Mouse (Mus musculus) heart, postnatal 0 days (tissue): ENCODE results near the gene S100a16. TPM values are rescaled to one million over a fixed set of nuclear protein-coding genes. Genes with fewer than 3 reads are reported as not detected.

ENCODE experiments used
- ATAC-seq: fragments of 200-750 bp; cut with Nextera tagmentation; 2 replicates; pipeline ENCODE4 v1.8.0; 2017; ENCODE audit warnings: low read depth, moderate number of reproducible peaks, moderate library complexity; ENCODE audit not compliant: insufficient read depth
- DNase-seq: peaks from one replicate; pipeline ENCODE4 v3.0.0-alpha.2; 2016; ENCODE audit warnings: low spot score
- H3K27ac ChIP-seq: fragments of 300-500 bp; sonication (generic); 2 replicates; pipeline ENCODE4 v1.5.1; 2014; ENCODE audit warnings: low read depth, mild to moderate bottlenecking
- H3K27me3 ChIP-seq: fragments of 300-500 bp; sonication (generic); 2 replicates; pipeline ENCODE4 v1.6.1; 2014; ENCODE audit warnings: low read length, mixed read lengths; ENCODE audit not compliant: control insufficient read depth, insufficient read depth
- H3K36me3 ChIP-seq: fragments of 300-500 bp; sonication (generic); replicated peaks from 2 replicates; pipeline ENCODE4 v1.6.1; 2014; ENCODE audit warnings: low read length, mixed read lengths; ENCODE audit not compliant: control insufficient read depth, insufficient read depth
- H3K4me1 ChIP-seq: fragments of 300-500 bp; sonication (generic); 2 replicates; pipeline ENCODE4 v1.6.1; 2014; ENCODE audit warnings: antibody characterized with exemption; ENCODE audit not compliant: control insufficient read depth, insufficient read depth
- H3K4me2 ChIP-seq: fragments of 300-500 bp; sonication (generic); 2 replicates; pipeline ENCODE4 v1.6.1; 2014; ENCODE audit warnings: low read depth, mild to moderate bottlenecking, low read length, moderate library complexity
- H3K4me3 ChIP-seq: fragments of 300-500 bp; sonication (generic); 2 replicates; pipeline ENCODE4 v1.5.1; 2014; ENCODE audit warnings: low read depth, low read length
- H3K9ac ChIP-seq: fragments of 300-500 bp; sonication (generic); replicated peaks from 2 replicates; pipeline ENCODE4 v1.6.1; 2014; ENCODE audit warnings: low read depth, low read length, mixed read lengths
- H3K9me3 ChIP-seq: fragments of 300-500 bp; sonication (generic); replicated peaks from 2 replicates; pipeline ENCODE4 v1.6.1; 2016; ENCODE audit warnings: low read length; ENCODE audit not compliant: control insufficient read depth
- CTCF ChIP-seq: IDR thresholded peaks from 2 replicates; pipeline ENCODE4 v1.5.1; 2016; ENCODE audit warnings: antibody characterized with exemption, control low read depth, low read depth
- EP300 ChIP-seq: IDR thresholded peaks from 2 replicates; pipeline ENCODE4 v1.6.1; 2016; ENCODE audit warnings: antibody characterized with exemption, low read depth
- WGBS: fragments of 180-500 bp; shearing (Covaris S2); extraction: QIAGEN DNeasy Blood & Tissue Kit; methylation state at CpG from one replicate; pipeline ENCODE4 v1.1.7; 2014; 5-methylcytosine and 5-hydroxymethylcytosine counted together
- polyA plus RNA-seq: library from polyadenylated mRNA; unstranded; fragments of >200 nt; fragmentation: Nextera tagmentation; extraction: Ambion mirVana; gene quantifications from 2 replicates; pipeline ENCODE4 v1.2.1, GENCODE M21; 2015
- total RNA-seq: library from RNA; depleted of rRNA; stranded (reverse); fragments of >200 nt; gene quantifications from 2 replicates; pipeline ENCODE4 v1.2.3, GENCODE M21; 2014; ENCODE audit warnings: low replicate concordance

S100a16 gene
- total and polyA plus RNA-seq, 2 experiments from 2014 or later = 89.8 to 131 TPM

DNA sequence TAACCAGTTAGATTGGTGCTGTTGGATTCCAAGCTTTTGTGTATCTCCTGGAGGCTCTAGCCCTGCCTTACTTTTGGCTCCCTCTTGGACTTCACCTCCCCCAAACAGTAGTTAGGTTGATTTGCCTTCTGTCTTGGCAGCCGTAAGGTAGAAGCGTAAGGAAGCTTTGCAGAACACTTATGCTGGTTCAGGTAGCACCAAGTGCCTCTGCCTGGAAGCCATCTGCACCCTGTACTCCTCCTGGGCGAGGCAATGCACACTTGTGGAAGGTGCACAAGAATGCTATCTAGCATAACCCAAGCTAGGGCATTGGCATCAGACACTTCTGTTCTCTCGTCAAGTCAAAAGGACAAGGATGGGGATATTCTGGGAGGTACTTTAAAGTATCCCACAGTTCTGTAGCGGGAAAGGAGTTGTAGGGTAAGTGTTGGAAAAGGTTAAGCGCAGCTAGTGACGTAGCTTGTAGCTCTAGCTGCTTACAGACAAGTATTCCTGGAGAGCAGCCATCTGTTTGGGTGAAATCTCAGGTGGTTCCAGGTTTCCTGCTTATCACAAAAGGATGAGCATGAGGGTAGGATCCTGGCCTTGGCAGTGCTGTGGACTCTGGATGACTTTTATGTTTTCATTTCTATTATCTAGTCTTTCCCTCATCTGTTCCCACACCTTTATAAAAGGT lies 41.1 kb upstream of the S100a16 start:
- no peak overlapping the region for H3K27ac ChIP-seq
- no peak overlapping the region for H3K4me2 ChIP-seq
- peaks cover 51% of the 10 kb centered on the region for H3K36me3 ChIP-seq
- 80% methylated on average over 7 of the region's 7 CpGs for WGBS
- H3K27me3 ChIP-seq = no peaks in the 10 kb centered on the region
- ATAC-seq (no peak), DNase-seq (no peak)
- no peak overlapping the region for H3K9ac ChIP-seq
- no peak overlapping the region for H3K4me3 ChIP-seq
- TF ChIP-seq CTCF = no peak
- no peak for TF ChIP-seq EP300
- no peaks in the 10 kb centered on the region for H3K4me1 ChIP-seq
- no peaks in the 10 kb centered on the region for H3K9me3 ChIP-seq

GRCm38 (mm10) chr3:90497597-90497996 lies 39.5 kb upstream of the S100a16 start:
- DNase-seq = no peak
- TF ChIP-seq EP300 = no peak
- TF ChIP-seq CTCF = no peak
- no peaks in the 10 kb centered on the region for H3K9me3 ChIP-seq
- H3K27ac ChIP-seq = no peak overlapping the region
- no peak overlapping the region for H3K9ac ChIP-seq
- H3K4me2 ChIP-seq = no peak overlapping the region
- H3K4me1 ChIP-seq = no peaks in the 10 kb centered on the region
- ATAC-seq = no peak
- H3K27me3 ChIP-seq = no peaks in the 10 kb centered on the region
- H3K4me3 ChIP-seq = no peak overlapping the region
- peaks cover 67% of the 10 kb centered on the region for H3K36me3 ChIP-seq

DNA sequence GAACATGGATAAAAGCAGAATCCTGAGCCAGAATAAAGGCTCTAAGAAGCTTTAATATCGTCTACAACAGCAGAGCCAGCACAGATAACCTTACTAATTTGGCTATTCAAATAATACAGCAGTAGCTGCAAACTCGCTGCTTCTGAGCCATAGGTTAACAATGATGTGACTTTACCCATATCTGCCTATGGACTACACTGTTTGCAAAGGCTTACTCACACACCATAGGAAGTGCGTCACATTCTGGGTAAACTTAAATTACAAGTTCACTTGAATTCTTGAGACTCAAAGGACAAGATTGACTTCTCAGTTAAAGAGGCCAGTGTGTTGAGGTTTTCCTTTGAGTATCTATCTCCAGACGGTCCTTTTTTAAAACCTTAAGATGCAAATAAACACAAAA lies 33.6 kb upstream of the S100a16 start:
- no peak for ATAC-seq
- Histone ChIP-seq H3K4me3 (no peak overlapping the region), H3K27ac (no peak overlapping the region), H3K9me3 (no peaks in the 10 kb centered on the region), H3K36me3 (peaks cover 83% of the 10 kb centered on the region), H3K27me3 (no peaks in the 10 kb centered on the region), H3K4me2 (no peak overlapping the region), H3K9ac (no peak overlapping the region), H3K4me1 (peaks cover 11% of the 10 kb centered on the region)
- no peak for DNase-seq
- 84% methylated on average over 4 of the region's 4 CpGs for WGBS
- TF ChIP-seq EP300 = no peak
- no peak for TF ChIP-seq CTCF

- H3K4me2 ChIP-seq = no peak overlapping the region
- no peak overlapping the region for H3K9ac ChIP-seq
- no peaks in the 10 kb centered on the region for H3K27me3 ChIP-seq
- ATAC-seq (no peak), DNase-seq (no peak)
- H3K36me3 ChIP-seq = peaks cover 67% of the 10 kb centered on the region
- WGBS = 88% methylated on average over 5 of the region's 5 CpGs
- no peak for TF ChIP-seq EP300
- TF ChIP-seq CTCF = no peak
- no peak overlapping the region for H3K27ac ChIP-seq
- H3K4me3 ChIP-seq = no peak overlapping the region
- H3K9me3 ChIP-seq = no peaks in the 10 kb centered on the region
- H3K4me1 ChIP-seq = peaks cover 11% of the 10 kb centered on the region
Observed at GRCm38 (mm10) chr3:90505216-90505615, 31.8 kb upstream of the S100a16 start.

- peaks cover 11% of the 10 kb centered on the region for H3K4me1 ChIP-seq
- H3K9me3 ChIP-seq = no peaks in the 10 kb centered on the region
- no peak overlapping the region for H3K27ac ChIP-seq
- ATAC-seq (no peak), DNase-seq (no peak)
- no peak overlapping the region for H3K9ac ChIP-seq
- H3K4me3 ChIP-seq = no peak overlapping the region
- peaks cover 59% of the 10 kb centered on the region for H3K36me3 ChIP-seq
- WGBS = 50% methylated on average over 3 of the region's 3 CpGs
- no peak overlapping the region for H3K4me2 ChIP-seq
- no peaks in the 10 kb centered on the region for H3K27me3 ChIP-seq
- TF ChIP-seq EP300 = no peak
- no peak for TF ChIP-seq CTCF
Observed at GRCm38 (mm10) chr3:90506362-90506761, 30.7 kb upstream of the S100a16 start.

DNA sequence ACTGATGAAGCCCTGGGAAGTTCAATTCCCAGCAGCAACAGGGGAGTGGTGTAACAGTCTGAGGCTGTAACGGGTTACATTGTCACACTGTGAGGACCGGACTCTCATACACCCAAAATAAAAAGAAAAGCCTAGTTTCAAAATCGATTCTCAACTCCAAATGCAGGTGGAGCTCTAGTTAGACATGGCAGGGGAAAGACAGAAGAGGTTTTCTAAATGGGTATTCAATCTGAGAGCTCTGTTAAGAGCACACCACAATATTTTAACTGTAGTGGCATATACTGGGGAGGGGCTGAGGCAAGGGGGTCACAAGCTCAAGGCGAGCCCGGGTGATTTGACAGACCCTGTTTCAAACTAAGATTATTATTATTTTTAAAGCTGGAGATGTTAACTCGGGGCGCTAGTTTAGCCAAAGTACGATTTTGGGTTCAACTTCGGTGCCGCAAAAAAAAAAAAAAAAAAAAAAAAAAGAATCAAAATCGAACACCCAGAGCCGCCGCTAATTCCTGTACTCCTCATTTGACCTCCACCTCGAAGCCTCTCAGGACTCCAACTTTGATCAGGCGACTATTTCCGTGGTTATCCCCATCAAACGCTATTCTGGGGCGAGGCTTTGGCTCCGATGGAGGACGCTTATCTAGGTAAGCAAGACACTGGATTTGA lies 28.6 kb upstream of the S100a16 start:
- H3K4me3 ChIP-seq = peak overlapping the region; percentile 93
- 2% methylated on average over 20 of the region's 20 CpGs for WGBS
- H3K9me3 ChIP-seq = no peaks in the 10 kb centered on the region
- no peak for ATAC-seq
- H3K36me3 ChIP-seq = peaks cover 39% of the 10 kb centered on the region
- H3K4me2 ChIP-seq = peak overlapping the region; percentile 73
- H3K9ac ChIP-seq = peak overlapping the region; percentile 97
- TF ChIP-seq EP300 (no peak), CTCF (no peak)
- peaks cover 23% of the 10 kb centered on the region for H3K4me1 ChIP-seq
- peak overlapping the region; percentile 97 for H3K27ac ChIP-seq
- DNase-seq = no peak
- no peaks in the 10 kb centered on the region for H3K27me3 ChIP-seq
